Mouse (Mus musculus): ENCODE results near the gene Atp2b2. TPM values are rescaled to one million over a fixed set of nuclear protein-coding genes. Genes with fewer than 3 reads are reported as not detected.

The Atp2b2 gene
- 1 to 10 TPM; 3.9 to 5.8 TPM for total RNA-seq (2021)
- long read RNA-seq, experiment 1, partial matches to known transcripts, result 0 of 1 reads
- long read RNA-seq, experiment 1, other reads (novel, unspliced or antisense), result 0 of 1 reads
- long read RNA-seq, experiment 2, full-length matches to known transcripts, result 1 of 2 reads
- long read RNA-seq, experiment 2, partial matches to known transcripts, result 0 of 2 reads
- long read RNA-seq, experiment 2, other reads (novel, unspliced or antisense), result 1 of 2 reads

DNA sequence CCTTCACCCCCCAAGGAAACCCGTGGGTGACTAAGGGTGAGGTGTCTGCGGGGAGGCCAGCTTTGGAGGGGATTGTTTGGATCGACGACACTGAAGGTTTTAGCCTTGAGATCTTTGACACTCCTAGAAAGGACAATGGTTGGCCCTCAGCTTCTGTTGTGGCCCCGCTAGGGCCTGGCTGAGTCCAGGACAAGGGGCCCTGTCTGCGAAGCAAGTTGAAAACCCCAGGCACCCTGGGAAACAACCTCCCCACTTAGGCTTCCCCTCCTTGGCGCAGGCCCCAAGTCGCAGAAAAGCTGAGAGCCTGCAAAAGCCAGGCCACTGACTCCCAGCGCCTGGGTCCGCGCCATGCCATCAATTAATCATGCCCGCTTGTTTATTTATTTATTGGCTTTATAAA, at the start of gene Atp2b2:
Gene Atp2b2 (minus strand): TSS at position 282 of the 400 bp plus-strand sequence.
- DNase-seq, result peak; percentile 12

DNA sequence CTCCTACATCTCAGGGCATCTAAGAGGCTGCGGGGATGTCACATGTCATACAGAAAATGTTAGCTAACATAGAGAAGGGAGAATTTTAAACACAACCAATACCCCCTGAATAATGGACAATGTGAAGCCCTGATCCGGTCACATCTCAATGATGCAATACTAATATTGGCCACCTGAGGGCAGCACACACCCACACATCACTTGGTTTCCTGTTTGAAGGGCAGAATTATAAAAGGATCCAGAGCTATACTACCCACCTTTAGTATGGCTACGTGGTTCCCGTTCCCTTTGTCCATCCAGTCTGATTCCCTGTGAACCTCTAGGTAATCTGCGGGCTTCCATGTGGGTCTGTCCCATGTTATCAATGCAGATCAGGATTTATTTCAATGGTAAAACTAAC, 47.2 kb upstream of the Atp2b2 start:
- DNase-seq, result peak; percentile 83

DNA sequence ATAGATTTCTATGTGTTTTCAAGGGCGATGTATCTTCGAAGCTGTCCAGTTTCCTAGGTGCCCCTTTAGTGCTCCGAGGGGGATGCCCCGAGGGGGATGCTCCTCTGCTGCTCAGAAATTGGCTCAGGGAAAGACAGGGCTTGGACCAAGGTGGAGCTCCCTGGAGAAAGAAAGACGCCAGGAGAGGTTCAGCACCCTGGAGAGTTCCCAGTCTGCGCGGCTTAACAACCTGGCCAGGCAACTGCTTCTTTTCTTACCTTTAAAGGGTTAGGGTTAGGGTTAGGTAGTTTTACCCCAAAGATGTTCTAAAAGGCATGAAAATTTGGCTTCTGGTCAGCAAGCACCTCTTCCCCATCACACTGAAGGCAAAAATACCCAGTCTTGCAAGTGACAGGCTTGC, 44.7 kb upstream of the Atp2b2 start:
- DNase-seq, result peak; percentile 66

DNA sequence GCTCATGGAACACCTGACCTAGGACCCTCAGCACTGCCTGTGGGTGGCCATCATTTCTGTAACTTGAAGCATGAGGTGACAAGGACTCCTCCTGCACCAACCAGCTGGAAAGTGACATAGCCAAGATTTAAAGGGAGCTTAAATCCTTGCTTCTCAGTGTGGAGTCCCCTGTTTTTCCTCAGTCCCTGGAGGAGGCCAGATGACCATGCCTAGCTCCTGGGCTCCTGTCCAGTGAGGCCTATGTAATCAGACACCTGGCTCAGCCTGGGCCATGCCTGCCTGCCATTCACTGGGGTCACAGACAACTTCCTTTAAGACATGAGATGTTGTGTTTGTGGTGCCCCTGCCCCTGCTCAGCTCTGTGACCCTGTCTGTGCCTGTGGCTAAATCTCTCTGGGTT, 36.1 kb upstream of the Atp2b2 start:
- DNase-seq, result no peak

DNA sequence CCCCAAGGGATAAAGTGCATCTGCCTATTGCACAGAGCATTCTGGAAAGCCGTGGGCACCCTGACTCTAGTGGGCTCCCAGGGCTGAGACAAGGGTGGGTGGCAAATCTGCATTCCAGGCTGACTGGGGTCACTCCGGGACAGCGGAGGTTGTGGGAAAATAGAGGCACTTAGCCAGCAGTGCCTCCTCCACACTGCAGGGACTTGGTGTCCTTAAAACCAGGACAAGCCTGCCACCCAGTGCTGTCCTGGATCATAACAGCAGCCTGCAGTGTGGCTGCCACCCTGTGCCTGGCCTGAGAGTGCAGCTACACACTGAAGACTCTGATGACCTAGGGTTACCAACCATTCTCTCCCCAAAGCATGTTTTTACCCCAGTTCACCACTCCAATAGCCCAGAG, 34.1 kb upstream of the Atp2b2 start:
- DNase-seq, result peak; percentile 59

DNA sequence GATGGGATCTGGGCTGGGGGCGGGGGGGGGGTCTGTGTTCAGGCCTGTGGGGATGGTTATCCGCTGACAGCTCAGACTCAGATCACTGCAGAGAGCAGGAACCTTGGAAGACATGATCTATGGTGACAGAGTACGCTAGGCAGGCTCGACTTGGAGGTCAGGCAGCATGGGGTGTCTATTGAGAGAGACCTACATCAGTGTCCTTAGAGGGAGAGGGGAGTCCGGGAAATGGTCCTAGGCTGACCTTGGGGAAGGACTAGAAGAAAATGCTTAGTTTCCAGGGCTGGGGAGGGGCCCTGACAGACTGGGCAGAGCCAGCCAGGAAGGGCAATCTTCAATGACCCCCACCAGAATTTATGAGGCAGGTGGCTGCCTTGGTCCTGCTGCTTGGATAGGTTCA, 33.6 kb upstream of the Atp2b2 start:
- DNase-seq, result no peak

DNA sequence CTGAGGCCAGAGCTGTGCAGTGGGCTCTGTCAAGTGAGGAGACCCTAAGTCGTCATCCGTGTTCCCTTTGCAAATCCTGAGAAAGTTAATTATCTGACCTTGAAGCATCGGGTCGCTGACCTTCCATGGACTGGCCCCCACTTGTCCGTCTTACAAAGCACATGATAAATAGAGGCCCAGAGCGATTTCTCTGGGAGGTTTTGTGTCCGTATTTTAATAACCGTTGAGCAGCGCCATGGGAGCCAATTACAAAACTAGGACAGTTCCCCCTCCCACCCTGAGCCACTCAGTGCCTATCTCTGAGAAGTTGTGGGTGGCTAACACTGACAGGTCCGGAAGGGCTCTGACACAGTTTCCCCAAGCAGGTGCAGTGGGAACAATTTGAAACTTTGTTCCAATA, 32.5 kb upstream of the Atp2b2 start:
- no peak for DNase-seq

DNA sequence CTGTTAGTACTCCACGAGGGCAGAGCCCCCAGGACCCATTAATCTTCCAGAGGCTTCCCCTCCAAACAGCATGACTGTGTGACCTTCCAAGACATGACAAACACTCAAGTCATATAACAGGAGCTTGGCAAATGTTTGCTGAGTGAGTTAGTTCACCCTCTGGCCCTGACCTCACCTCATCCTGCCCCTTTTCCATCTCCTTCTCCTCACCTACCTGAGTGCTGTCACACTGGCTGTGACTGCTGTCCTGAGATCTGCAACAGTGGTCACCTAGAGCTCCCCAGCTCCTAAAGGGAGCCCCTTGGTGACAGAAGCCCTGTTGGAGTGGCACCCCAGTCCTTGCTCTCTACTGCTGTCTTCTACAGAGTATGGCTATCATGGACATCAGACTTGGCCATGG, 31.8 kb upstream of the Atp2b2 start:
- DNase-seq, result no peak

DNA sequence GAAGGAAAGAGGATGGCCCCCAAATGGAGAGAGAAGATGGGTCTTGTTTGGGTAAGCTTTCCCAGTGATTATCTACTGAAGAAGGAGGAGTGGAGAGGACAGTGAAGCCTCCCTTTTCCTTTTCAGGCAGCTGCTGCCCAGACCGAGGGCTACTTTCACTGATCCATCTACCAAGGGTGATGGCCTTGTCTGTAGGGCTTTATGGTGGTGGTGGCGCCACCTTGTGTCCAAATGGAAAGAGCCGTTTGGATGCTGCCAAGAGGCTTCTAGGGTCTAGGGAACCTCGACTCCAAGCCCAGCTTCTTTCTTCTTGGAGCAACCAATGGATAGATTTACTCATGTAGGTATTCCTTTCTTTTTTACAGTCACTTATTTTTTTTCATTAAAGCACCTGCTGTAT, 29.2 kb upstream of the Atp2b2 start:
- DNase-seq, result peak; percentile 77

DNA sequence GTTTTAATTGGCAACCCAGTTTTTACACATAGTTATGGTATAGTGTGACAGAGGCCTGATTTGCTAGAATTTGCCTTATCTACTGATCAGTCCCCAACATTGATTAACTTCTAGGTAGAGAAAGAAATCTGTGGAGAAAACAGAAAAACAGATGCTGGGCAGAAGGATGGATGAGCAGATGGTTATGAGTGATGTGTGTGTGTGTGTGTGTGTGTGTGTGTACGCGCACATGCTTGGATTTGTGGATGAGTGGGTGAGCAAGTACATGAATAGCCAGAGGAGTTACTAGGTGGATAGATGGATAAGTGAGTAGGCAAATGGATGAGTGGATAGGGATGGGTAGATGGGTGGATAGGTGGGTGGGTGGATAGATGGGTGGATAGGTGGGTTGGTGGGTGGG, 20.7 kb upstream of the Atp2b2 start:
- DNase-seq, result no peak

DNA sequence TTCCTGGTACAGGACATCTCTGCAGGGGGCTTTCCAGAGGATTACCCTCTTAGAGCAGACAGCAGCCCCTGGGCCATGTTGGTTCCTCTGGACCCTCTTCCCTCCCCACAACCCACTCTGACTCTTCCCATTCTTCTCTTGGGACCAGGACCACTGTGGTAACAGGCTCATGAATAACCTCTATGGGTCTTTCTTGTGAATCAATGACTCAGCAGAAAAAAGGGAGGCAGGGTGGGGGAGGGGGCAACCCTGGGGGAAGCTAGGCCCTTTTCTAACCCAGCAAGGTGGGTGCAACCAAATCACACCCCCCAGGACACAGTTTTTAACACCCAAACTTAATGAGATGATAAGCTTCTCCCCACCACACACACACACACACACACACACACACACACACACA, 20.3 kb upstream of the Atp2b2 start:
- no peak for DNase-seq

DNA sequence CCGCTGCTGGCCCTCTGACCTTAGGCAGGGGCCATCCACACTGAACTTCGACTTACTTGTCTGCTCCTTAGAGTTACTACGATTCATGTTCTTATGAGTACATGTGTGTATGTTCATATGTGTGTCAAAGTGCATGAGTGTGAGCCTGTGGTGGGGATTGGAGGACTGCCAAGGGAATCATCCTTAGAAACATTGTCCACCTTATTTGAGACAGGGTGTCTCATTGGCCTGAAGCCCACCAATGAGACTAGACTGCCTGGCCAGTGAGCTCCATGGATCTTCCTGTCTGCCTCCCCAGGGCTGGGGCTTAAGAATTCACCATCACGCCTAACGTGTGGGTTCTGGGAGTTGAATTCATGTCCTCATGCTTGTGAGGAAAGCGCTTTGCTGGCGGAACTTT, 16.8 kb upstream of the Atp2b2 start:
- no peak for DNase-seq

DNA sequence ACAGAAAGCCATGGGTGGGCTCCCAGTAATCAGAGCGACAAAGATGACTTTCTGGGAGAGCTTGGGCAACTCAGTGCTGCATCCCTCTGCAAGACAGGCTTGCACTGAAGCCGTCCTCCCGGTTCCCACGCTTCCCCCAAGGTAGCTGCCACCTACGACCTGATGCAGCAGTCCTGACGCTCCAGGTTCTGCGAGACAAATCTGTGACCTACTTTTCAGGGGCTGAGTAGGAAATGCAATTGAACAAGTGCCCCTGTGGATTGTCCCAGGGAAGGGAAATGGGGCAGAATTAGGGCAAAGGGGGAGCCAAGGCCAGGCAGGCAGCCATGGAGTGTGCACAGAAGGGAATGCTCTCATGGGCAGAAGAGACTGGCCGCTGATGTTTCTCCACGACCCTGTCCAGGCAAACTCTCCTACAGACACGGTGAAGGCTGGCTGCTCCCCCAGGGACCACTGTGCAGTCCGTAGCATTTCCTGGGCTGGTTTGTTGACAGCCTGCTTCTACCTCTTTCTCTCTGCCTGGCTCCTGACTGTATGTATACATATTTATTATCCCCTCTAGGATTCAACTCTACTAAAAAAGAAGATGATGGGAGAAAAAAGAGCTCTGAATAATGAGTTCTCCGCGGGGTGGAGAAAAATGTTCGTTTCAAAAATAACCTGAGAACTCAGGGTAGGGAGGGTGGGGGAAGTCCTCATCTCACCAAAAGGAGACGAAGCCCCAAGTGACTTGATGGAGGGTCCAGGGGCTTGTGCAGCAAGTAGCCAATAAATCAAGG, 15.8 kb upstream of the Atp2b2 start:
- no peak for DNase-seq

DNA sequence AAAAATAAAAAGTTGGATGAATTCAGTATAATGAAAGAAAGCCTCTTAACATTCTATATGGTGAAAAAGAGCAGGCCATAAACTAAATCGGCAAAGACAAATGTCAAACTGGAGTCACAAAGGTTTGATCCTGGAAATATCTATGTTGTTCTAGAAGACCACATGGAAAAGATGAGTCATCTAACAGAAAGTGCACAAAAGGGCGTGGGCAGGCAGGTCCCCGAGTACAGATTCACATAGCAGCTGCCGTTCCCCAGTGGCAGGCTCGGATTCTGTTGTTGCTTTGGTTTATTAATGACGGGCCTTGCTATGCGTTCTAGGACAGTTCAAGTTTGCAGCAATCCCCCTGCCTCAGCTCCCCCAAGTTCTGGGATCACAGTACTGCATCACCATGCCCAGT, 12.9 kb upstream of the Atp2b2 start:
- DNase-seq, result no peak

DNA sequence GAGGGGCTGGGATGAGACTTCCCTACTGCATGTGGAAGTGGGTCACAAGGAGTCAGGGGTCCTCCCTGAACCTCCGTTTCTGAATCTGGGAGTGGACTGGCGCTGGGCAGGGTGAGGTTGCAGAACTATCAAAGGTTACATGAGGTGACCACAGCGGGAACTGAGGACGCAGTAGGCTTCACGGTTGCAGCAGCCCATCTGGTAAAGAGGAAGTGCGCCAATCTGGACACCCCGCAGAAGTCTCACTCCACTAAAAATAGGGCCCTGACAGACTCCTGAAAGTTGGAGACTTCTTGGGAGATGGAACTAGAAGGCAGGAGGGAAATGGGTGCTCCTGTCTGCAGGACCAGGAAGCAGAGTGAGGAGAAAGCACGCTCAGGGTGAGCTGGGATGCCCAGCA, 2.5 kb upstream of the Atp2b2 start:
- no peak for DNase-seq

DNA sequence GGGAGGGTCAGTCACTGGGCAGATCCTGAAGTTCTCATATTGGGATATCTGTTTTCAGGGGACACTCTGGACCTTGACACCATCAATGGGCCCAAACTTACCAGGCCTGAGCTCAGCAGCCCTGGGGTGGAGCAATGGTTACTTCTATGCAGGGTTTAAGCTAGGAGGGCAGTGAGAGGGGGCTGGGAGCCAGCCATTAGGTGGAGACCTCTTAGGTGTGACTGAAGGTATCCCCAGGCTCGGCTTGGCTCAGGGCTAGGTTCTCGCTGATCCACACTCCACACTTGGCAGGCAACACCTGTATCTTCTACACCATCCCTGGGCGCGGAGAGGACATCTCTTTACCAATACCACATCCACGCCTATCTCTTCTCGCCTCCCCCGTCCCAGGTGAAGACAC, 423 bp upstream of the Atp2b2 start:
- no peak for DNase-seq

DNA sequence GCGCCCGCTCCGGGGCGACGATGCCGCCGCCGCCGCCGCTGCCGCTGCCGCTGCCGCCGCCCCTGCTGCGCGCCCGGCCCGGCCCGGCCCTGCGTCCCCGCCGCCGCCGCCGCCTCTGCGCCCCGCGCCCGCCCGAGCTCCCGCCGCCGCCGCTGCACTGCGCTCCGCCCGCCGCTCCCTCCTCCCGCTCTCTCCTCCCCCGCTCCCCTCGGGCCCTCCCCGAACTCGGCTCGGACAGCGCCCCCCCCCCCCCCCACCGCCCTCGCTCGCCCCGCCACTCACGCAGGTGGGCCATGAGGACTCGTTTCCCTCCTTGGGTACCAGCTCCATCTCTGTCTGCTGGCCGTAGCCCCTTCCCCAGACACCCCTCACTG, 515 bp downstream of the Atp2b2 start:
- peak; percentile 23 for DNase-seq

DNA sequence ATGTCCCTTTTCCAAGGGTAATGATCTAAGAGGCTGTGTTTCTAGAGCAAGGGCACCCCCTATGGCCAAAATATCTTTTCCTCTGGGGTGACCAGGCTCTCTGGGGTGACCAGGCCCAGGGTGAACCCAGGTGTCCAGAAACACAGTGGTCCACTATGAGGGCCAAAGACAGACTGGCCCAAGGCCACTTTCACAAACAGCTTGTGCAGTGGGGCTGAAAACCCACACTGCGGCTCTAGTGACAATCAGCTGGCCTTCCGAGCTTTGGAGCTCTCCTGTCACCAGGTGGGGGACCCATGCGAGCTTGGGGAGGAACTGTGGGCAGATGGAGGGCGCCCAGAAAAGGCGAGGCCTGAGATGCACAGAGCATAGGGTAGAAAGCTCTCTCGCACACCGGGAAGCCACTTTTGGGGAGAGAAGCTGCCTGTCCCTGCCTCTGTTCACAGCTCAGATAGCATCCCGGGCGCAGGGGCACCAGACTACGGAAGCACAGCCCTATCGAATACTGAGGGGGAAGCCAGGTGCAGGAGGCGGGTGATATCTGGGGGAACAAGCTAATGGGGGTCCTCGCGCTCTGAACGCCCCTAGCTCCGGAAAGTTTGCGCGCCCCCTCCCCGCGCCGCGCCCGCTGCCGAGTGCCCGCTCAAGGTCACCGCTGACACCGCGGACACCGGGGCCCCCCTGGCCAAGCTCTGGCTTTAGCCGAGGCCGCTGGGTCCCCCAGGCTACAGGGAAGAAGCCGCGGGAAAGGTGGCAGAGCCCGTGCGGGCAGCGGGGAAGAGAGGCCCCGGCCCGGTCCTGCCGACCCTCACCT, 1.1 kb downstream of the Atp2b2 start:
- DNase-seq, result peak; percentile 24

DNA sequence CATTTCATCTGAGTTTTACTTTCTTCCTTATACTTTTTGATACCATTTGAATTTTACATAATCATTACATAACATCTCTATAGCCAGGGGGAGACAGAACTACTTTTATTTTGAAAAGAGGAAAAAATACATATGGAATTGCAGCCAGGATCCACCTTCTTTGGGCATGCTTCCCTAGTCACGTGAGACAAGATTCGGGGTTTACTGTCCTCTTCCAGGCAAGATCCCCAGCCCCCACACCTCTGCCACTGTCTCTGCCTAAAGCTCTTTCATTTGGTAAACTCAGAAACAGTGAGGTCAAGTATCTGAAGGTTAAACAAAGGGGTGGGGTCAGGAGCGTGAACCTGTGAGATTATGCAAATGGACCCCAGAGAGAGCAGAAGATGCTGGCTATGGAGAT, 6.7 kb downstream of the Atp2b2 start:
- DNase-seq, result no peak

DNA sequence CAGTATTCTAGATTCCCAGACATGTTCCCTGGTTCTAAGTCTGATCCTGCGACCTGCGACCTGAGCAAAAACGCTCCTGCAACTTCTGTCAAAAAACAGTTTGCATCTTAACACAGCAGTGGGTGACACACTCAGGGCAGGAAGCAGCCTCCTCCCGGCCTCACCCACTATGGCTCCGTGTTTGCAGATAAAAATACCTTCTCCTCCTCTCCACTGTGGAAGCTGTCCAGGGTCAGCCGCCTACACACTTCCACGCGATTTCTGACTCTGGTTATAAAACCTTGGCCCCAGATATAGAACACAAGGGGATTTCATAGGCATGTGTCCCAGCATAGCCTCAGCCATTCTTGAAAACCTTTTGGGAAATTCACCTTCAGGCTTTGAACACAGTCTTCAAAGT, 9.6 kb downstream of the Atp2b2 start:
- no peak for DNase-seq

DNA sequence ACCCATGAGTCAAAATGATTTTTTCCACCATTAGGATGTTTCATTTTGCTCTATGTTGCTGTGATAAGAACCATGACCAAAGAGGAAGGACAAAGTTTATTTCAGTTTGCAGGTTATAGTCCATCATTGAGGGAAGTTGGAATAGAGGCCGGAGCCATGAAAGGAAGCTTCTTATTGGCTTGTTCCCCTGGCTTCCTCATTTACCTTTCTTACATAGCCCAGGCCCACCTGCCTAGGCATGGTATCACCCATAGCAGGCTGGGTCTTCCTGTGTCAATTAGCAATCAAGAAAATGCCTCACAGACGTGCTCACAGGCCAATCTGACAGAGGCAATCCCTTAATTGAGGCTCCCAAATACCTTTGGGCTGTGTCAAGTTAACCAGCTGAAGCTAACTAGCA, 18.6 kb downstream of the Atp2b2 start:
- DNase-seq, result no peak

DNA sequence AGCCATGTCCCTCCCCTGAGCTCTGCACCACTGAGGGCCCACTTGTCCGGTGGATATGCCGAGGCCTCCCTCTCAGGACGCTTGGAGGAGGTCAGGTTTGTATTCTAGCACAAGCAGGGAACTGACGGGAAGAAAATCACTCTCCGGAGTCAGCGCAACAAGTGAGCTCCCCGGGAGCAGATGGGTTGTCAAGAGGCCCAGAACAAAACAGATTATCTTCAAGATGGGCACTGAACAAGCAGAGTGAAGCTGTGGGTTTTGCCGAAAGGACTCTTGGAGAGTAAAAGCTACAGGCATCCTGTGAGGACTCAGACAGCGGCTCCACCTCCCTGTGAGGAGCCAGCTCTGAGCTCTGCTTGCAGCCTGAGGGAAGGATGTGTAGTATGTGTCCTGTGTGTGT, 20.3 kb downstream of the Atp2b2 start:
- no peak for DNase-seq

DNA sequence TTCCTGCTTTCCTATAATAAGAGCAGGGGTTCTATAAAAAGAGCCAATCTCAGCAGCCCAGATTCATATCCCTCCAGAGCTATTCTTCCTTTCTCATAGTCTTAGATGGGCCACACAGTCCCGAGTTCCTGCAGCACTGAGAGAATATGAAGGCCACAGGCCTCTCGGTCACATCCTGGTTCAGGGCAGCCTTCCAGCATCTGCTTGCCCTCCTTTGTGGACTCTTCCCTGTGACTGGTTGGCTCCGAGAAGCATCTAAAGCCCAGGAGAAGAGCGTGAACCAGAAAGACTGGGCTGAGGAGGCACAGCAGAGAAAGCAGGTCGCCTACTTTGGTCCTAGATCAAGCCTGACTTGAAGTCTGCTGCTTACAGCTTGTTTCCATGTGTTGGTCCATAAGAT, 28.6 kb downstream of the Atp2b2 start:
- DNase-seq, result no peak

All from adrenal gland, postnatal 10 days (tissue).